Mouse (Mus musculus) erythroblast, embryonic 14.5 days (primary cell): Measurements from ENCODE around the gene Rps6ka5.

Experiments used
- GATA1 ChIP-seq: IDR thresholded peaks from 2 replicates; pipeline ENCODE4 v1.6.1; 2012; ENCODE audit warnings: low read length, inconsistent platforms, mixed read lengths
- TAL1 ChIP-seq: IDR thresholded peaks from 3 replicates; pipeline ENCODE4 v1.6.1; 2012; ENCODE audit warnings: low read length, inconsistent platforms, mixed read lengths

GRCm38 (mm10) chr12:100698019-100698418, 28.8 kb downstream of the Rps6ka5 start:
- no peak for TF ChIP-seq GATA1
- TF ChIP-seq TAL1, result no peak
